Mouse (Mus musculus): ENCODE results near the gene Mfsd4b3. TPM values are rescaled to one million over a fixed set of nuclear protein-coding genes. Genes with fewer than 3 reads are reported as not detected.
A peak's percentile ranks its signal among the peaks of the same experiment; 100 is the strongest.
"Not testable (repeated sequence)": the region's sequence is repeated elsewhere in the genome, so short reads cannot be mapped to it uniquely, and the experiment has no call there.

Gene Mfsd4b3
- polyA plus RNA-seq (2017; shearing (Covaris generic)), result not detected

DNA sequence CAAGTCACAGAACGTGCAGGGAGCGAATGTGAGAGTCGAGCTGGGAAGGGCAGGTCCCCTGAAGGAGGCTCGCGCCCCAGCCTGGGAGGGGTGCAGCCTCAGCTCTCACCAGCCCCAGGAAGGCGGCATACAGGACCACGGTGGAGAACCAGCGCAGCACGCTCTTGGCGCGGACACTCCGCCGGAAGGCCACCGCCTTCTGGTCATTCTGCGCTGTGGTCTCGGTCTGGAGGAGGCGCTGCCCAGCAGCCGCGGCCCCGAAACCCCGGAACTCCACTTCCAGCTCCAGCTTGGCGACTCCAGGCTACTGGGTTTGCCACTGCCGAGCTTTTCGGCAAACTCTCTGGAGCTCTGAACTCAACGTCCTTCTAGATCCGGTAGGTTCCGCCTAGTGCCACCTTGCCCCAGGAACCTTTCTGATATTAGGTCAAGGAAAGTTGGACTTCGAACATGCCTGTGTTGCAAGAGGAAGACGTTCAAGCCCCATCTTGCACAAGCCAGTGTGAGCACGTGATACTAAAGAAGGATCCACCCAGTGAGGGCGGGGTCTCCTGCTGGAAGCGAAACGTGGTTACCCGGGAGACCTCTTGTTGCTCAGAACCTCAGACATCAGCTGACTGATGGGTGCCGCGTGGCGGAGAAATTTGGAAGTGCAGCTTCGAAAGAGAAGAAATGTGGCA is at the start of gene Mfsd4b3:
Gene Mfsd4b3 (minus strand): TSS at position 393 of the 680 bp plus-strand sequence.
- peak; percentile 100 for ATAC-seq

DNA sequence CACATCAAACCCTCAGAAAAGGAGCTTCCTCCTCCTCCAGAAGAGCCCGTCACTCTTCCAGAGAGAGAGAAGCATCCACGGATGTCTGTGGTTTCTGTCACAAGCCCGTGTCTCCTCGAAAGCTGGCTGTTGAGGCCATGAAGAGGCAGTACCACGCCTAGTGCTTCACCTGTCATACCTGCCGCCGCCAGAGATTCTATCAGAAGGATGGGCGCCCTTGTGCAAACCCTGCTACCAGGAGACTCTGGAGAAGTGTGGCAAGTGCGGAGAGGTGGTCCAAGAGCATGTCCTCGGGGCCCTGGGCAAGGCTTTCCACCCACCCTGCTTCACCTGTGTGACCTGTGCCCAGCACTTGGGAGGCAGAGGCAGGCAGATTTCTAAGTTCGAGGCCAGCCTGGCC is 49.6 kb upstream of the Mfsd4b3 start:
- ATAC-seq, result no peak

DNA sequence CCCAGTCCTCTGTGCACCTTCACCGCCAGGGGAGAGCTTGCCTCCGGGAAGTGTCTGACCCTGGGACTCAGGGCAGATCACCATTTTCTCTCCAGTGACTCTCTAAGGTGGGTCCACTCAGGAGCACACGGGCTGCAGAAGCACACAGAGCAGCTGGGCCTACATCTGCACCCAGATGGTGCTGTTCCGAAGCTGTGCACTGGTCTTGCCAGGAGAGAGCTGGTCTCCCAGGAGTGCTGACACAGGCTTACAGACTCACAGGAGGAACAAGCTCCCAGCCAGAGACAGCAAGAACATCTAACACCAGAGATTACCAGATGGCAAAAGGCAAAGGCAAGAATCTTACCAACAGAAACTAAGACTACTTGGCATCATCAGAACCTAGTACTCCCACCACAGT is 48.9 kb upstream of the Mfsd4b3 start:
- not testable (repeated sequence) for ATAC-seq

DNA sequence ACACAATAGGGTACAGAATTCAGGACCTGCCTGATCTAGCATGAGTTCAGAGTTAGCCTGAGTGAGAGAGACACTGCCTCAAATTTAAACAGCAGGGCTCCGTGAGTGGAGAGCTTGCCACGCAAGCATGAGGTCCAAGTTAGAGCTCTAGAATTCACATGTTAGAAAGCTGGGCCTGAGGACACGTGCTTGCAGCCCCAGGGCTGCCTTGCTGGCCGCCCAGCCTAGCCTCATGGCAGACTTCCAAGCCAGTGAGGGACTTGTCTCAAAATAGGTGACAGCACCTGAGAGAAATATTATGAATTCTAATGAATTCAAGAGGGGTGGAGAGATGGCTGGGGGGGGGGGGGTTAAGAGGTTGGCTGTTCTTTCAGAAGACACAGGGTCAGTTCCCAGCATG is 48.0 kb upstream of the Mfsd4b3 start:
- ATAC-seq, result no peak

DNA sequence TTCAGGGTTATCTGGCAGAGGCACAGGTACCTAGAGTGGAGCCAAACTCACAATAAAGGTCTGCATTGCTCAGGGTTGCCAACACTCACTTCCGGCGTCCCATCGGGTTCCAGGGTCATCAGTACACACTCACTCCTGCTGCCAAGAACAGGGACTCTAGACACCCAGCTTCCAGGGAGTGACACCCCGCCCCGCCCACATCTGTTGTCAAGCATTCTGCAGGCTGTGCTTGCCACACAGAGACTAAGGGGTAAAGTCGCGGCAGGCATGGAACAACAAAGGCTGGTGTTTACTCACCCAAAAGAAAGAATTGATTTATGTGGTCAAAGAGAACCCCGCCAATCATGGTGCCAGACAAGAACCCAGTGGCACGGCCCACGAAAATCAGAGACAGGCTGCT is 47.0 kb upstream of the Mfsd4b3 start:
- ATAC-seq, result no peak

DNA sequence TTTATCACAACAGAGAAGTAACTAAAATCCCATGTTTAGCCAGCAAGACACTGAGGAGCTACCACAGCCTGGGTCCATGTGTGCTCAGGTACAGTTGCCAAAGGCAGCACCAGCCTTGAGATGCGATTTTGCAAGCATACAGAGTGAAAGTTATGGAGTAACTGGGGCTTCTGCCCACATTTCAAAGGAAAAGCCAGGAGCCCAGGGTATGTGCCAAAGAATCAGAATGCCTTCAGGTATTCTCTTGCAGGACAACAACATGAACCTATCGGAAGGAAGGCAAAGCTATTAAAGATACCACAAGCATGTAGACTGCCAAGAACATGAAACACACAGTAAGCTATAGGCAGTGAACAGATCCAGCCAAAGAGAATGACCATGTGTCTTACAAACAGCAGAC is 40.8 kb upstream of the Mfsd4b3 start:
- no peak for ATAC-seq

DNA sequence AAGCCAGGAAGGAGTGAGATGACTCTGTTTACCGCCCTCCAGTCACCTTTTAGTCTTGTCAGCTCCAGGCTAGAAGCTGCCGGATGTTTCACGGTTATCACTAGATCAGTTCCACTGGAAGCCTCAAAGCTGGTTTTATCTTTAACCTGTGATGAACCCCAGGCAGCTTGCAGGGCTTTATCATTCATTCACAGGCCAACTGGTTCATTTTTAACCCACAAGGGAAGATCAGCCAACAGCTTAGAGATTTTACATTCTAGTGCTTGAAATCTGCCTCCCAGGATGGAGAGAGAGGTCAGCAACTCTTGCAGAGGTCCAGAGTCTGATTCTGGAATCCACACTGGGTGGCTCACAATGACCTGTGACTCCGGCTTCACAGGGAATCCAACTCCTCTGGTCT is 31.2 kb upstream of the Mfsd4b3 start:
- peak; percentile 98 for ATAC-seq

DNA sequence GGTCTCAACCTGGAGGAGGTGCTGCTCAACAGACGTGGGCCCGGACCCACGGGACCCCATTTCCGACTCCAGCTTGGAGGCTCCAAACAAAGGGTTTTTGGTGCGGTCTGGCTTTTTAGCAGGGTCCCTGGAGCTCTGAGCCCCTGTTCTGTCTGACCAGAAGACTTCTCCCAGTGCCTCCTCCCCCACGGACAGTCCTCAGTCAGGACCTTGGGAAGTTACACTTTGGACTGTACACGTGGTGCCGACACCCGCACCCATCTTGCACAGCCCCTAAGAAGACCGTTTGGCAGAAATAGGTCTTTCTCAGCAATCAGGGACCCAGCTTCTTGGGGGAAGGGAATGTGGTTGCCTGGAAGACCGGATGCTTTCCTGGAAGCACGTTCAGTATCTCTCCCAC is 26.5 kb upstream of the Mfsd4b3 start, which contains the start of gene Mfsd4b5:
Gene Mfsd4b5 (minus strand): TSS at position 181 of the 400 bp plus-strand sequence.
- ATAC-seq, result no peak

DNA sequence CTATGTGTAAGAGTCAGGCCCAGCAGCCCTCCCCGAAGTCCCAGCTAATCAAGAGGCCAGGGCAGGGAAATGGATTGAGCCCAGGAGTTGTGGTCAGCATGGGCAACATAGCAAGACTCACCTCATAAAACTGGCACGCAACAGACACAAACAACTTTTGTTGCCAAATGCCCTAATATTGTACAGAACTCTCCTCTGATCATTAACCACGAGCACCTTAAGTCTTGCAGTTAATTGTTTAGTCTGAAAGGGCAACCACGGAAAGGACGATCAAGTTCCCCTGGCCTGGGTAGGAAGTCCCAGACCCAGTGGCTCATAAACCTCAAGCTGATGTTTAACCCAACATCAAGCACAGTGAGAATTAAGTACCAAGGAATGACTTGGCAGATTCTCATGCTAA is 22.7 kb upstream of the Mfsd4b3 start:
- no peak for ATAC-seq

DNA sequence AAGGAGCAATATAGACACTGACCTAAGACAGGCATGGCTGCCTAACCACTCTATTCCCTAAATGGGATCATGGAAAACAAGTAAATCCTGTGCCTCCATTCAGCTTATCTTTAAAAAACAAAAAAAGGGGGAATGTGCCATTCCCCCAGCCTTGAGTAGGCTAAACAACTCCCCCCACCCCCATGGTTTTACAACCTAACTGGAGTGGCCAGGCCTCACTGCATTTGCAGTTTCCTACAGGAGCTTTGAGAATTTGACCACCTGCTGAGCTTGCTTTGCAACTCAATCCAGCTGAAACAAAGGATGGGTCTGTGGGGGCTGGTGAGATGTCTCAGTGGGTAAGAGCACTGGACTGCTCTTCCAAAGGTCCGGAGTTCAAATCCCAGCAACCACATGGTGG is 18.3 kb upstream of the Mfsd4b3 start:
- no peak for ATAC-seq

DNA sequence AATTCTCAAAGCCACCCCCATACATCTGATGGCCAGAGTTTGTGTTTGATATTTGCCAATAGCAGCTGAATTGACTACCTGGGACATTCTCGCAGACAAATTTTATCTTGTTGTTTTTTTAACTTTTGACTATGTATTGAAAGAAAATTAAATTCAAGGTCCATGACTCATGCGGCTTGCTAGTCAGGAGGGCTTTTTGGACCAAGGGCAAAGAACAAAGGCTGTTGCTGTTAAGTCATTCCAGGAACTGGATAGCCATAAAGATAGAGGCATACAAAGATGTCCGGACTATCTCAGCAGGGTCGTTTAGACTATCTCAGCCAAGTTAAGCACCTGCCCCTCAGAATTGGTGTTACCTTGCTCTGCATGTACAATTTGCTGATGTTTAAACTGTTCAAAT is 17.4 kb upstream of the Mfsd4b3 start:
- no peak for ATAC-seq

DNA sequence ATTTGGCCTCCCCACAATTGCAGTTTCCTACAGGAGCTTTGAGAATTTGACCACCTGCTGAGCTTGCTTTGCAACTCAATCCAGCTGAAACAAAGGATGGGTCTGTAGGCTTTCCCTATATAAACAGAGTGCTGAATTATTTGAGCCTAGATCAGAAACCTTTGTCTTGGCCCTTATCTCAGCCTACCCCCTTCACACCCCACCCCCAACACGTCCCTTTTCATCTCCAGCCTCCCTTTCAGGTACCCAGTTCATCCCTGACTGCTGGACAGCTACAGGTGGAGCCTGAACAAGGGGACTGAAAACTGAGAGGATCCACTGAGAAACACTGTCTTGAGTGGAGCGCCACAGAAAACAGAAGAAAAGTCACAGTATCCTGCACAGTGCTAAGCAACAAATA is 15.8 kb upstream of the Mfsd4b3 start:
- no peak for ATAC-seq

DNA sequence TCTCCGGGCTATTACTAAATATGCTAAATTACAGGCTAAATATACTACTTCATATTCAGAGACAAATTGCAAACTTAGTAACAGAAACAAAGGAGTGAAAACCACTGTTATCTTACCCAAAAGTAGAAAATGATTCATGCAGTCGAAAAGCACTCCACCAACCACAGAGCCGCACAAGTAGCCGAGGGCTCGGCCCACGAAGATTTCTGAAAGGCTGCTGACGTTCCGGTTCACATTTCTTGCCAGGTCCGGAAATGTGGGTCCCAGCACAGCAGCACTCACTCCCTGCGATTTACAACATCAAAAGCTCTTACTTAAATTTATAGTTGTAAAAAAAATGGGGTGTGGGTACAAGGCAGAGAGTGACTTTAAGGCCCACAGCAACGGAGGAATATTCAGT is 15.0 kb upstream of the Mfsd4b3 start:
- ATAC-seq, result peak; percentile 43

DNA sequence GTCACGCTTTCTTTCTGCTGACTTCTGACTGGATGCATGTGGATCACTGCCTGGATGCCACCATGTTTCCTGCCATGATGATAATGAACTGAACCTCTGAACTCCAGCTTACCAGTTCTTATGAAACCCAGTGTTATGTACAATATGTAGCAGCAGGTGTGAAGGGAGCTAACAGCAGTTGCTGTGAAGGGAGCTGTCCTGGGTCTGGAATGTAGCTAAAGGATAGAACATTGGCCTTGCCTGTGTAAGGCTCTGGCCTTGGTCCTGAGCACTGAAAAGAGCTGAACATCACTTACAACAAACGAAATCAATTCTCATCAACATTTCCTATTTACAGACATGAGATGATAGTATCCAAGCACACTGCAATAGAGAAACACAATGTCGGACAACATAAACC is 7.6 kb upstream of the Mfsd4b3 start:
- ATAC-seq, result no peak

DNA sequence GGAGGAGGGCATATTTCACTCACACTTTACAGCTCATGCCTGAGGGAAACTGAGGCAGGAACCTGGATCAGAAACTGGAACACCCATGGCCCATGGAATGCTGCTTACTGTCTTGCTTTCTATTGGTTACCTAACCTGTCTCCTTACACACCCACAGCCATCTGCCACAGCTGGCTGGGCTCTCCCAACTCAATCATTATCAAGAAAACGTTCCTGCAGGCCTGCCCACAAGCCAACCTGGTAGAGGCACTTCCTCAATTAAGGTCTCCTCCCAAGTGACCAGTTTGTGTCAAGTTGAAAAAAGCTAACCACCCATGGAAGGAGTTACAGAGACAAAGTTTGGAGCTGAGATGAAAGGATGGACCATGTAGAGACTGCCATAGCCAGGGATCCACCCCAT is 2.0 kb upstream of the Mfsd4b3 start:
- ATAC-seq, result no peak

DNA sequence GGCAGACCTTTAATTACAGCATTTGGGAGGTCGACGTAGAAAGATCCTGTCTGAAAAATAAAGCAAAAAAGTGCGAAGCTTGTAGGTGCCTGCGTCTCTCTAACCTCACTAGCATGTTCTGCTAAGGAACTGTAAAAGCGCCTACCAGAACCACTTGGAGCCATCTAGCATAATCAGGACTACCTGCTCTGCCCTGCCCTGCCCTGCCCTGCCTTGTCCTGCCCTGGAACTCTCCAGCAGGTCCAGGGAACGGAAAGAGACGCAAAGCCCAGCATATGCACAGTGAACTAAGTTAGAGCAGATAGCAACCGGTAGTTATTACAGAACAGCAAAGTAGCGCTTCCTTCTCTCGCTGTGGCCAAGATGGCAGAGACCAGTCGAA is 479 bp upstream of the Mfsd4b3 start:
- peak; percentile 2 for ATAC-seq

DNA sequence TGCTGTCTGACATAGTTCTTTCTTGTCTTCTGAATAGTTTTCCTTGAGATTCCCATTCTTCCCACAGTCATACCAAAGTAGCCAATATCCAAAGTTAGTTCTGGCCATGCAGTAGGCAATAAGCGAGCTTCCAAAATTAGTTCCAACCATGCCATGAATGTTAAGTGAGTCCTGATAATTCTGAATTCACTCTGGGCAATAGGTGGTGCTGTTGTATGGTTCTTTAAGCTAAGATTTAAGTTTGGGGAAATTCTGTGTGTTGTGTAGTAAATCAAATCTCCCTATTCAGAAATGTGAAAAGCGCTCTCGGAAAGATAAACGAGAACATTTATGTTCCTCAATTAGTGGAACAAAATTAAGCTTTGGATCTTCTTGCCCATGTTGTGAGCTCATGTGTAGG is 1.7 kb downstream of the Mfsd4b3 start:
- no peak for ATAC-seq

DNA sequence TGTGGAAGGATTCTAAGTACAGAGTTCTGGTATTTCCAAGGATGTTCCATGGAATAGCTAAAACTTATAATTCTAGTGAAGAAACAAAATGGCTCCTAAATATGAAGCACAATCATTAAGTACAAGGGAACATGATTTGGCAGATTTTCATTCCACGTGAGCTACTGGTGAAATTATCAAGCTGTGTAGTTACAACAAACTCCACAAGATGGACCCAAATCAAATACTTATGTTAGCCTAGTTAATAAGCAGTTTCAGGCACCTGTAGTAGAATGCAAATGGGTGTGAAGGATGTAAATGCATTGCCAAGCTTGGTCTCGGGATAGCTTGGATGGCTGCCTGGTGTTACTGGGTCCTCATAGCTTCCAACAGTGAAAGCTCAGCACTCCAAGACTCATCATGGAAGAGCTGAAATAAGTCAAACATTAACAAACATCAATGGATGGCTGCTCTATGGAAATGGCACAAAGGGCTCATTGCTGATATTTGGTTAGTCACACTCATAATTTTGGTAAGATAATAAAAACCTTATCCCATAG is 3.5 kb downstream of the Mfsd4b3 start:
- no peak for ATAC-seq

DNA sequence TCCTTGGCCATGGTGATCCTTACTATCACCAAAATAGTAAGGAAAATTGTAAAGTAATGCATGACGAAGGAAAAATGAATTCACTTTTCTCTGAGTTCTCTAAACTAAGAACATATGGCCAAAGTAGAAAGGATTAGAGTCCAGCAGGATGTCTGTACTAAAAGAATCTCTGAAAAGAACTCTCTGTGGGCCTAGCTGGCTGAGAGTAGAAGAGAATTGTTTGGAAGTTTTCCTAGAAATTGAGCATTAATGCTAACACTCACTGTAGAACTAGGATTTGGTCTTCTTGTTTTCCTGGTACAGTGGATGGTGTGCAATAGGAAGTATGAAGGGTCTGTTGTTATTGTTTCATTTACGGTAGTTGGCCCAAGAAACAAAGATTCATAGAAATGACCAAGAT is 4.8 kb downstream of the Mfsd4b3 start:
- no peak for ATAC-seq

DNA sequence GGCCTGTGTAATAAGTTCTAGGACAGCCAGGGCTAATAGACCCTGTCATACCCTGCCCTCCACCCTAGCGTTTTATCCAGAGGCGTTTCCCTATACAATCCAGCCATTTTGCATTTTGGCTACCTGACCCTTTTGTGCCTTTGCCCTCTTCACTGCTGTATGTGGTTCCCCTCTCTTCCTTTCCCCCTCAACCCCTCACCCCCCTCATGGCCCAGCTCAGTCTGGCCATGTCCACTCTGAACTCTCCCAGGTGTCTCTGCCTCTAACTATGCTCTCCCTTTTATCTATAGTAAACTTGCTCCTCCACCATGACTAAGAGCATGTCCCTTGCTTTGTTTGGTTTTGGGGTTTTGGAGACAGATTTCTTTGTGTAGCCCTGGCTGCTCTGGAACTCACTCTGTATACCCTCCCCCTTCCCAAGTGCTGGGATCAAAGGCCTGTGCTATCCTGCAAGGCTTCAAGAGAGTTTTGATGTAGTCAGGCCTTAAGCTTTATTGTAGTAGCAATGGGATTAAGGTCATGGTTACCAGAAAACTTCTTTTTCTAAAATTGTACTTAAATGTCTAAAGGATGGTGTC is 10.5 kb downstream of the Mfsd4b3 start:
- no peak for ATAC-seq

DNA sequence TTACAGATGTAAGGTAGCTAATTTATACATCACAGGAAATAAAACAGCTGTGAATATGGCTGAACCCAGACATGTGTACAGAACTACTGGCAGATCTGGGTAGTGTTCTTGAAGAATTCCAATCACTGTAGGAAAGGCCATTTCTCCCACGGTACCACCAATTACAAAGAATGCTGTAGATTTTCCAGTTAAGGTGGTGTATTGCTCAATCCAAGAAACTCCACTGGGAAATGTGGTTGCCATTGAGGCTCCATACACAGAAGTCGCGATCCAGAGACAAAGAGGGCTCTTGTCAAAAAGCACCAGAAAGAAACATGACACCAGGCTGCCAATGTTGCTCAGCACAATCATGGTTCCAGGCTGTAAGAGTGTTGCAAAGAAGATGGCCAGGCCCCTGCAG is 12.8 kb downstream of the Mfsd4b3 start:
- ATAC-seq, result not testable (repeated sequence)

DNA sequence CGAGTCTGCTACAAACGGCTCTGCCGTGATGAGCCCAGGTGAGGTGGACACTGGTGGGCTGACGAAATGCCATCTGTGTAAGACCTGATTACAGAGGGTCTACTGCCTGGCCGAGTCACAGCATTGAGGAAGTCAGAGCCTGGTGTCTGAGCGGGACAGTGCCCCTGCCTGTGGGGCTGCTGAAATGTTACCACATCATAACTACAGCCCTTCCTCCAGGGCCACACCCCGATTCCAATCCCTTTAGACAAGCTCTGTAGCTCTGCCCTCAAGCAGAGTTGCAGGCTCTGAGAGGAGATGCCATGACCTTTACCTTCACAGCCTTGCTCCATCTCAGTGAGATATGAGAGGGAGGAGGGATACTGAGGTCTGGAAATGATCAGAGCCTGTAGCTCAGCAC is 23.4 kb downstream of the Mfsd4b3 start:
- ATAC-seq, result no peak

DNA sequence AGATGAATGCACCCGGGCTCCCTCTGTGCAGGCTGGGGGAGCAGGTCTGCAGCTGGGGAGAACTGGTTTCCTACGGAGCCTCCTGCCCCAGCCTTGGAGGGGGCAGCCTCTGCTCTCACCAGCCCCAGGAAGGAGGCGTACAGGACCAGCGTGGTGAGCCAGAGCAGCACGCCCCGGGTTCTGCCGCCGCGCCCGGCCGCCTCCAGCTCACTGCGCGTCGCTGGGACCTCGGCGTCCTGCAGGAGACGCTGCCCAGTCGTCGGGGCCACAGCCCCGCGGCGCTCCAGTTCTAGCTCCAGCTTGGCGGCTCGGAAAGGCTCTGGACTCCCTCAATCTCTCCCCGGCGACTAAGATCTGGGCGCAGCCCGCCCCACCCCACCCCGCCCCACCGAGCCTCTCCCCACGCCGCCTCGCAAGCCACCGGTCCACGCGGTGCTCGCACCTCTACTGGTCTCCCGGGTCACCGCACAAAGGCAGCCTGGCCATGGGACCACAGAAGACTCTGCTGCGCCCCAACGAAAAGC is 33.3 kb downstream of the Mfsd4b3 start, which contains the start of gene Mfsd4b2:
Gene Mfsd4b2 (minus strand): TSS at position 308 of the 524 bp plus-strand sequence.
- ATAC-seq, result no peak

DNA sequence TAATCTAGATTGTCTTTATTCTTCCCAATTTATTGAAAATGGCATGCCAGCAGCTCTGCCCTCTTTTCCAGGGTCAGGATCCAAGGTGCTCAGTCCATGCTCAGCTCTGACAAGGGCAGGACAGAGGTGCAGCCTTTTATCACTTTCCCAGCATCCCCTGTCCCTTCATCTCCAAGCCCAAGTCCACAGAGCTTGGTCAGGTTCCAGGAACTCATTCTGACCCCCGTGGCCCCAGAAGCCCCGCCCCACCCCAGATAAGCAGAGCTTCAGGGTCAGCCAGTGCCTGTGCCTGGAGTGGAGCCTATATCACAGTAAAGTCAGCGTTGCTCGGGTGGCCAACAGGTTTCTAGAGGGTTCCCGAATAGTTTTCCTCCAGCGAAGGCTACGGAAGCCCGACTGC is 35.4 kb downstream of the Mfsd4b3 start:
- ATAC-seq, result not testable (repeated sequence)

All from activated CD4-positive, CD25-positive, alpha-beta regulatory T cell, adult 4 months (primary cell).